ENCODE assay signal across 28 mouse cellular contexts in the genomic region with DNA sequence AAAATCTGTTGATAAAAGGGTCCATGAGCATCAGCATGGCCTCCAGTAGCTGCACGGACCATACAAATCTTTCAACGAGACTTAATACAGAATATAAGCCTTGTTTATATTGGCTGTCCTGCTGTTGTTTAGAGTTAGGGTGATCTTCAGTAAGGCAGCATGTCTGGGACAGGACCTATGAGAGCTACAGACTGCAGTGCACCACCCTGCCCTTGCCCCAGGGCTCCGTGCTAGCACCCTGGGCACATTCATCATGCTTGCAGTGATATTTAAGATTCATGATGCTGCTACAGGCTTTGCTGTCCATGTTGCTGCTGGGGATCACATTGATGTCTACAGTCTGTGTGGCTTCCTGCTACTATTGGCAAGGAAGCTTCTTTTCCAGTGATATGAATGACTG.
"Had no signal": no experiment of that assay in that cellular context is flagged by ENCODE, and none has a peak within 500 bp of the region (broad histone marks: within the 10 kb centered on the region; RNA-seq: fewer than 3 reads in every experiment).

No protein-coding gene starts in this region.

- DNase-seq: cerebellum, adult 18-20 months; cerebellum, adult 2 months; cerebellum, adult 8-10 months; cerebellum, adult 9-10 months; cerebellum, adult 9-11 months; cerebellum, postnatal 10 days; cerebellum, postnatal 14 days; cerebellum, postnatal 25 days; cerebellum, postnatal 36 days; embryo, embryonic 11 days; forebrain, postnatal 0 days; gastrocnemius, adult 2 months; gastrocnemius, postnatal 10 days; gastrocnemius, postnatal 14 days; gastrocnemius, postnatal 25 days; gastrocnemius, postnatal 36 days; heart, adult 11 months had no signal

- ATAC-seq: forebrain, embryonic 13.5 days; forebrain, embryonic 14.5 days; forebrain, embryonic 15.5 days; forebrain, embryonic 16.5 days; forebrain, postnatal 0 days had no signal

- H3K27me3 ChIP-seq: embryonic facial prominence, embryonic 12.5 days; embryonic facial prominence, embryonic 13.5 days; embryonic facial prominence, embryonic 15.5 days; forebrain, embryonic 12.5 days; forebrain, embryonic 13.5 days; forebrain, embryonic 15.5 days had no signal

- H3K36me3 ChIP-seq: embryonic facial prominence, embryonic 10.5 days; embryonic facial prominence, embryonic 12.5 days; embryonic facial prominence, embryonic 13.5 days; embryonic facial prominence, embryonic 15.5 days; forebrain, embryonic 10.5 days; forebrain, embryonic 12.5 days; forebrain, embryonic 15.5 days had no signal

- H3K4me2 ChIP-seq: embryonic facial prominence, embryonic 12.5 days; embryonic facial prominence, embryonic 13.5 days; embryonic facial prominence, embryonic 15.5 days; forebrain, embryonic 12.5 days; forebrain, embryonic 13.5 days; forebrain, embryonic 15.5 days had no signal

- H3K9ac ChIP-seq: embryonic facial prominence, embryonic 12.5 days; embryonic facial prominence, embryonic 13.5 days; embryonic facial prominence, embryonic 15.5 days; forebrain, embryonic 12.5 days; forebrain, embryonic 13.5 days; forebrain, embryonic 15.5 days; forebrain, postnatal 0 days had no signal

- H3K4me1 ChIP-seq: embryonic facial prominence, embryonic 10.5 days; embryonic facial prominence, embryonic 12.5 days; embryonic facial prominence, embryonic 15.5 days; forebrain, embryonic 10.5 days; forebrain, embryonic 12.5 days; forebrain, embryonic 13.5 days; forebrain, embryonic 15.5 days had no signal

- H3K9me3 ChIP-seq: embryonic facial prominence, embryonic 10.5 days; embryonic facial prominence, embryonic 12.5 days; embryonic facial prominence, embryonic 13.5 days; embryonic facial prominence, embryonic 15.5 days; forebrain, embryonic 10.5 days; forebrain, embryonic 12.5 days; forebrain, embryonic 13.5 days; forebrain, embryonic 15.5 days had no signal

- H3K4me3 ChIP-seq: embryonic facial prominence, embryonic 10.5 days; embryonic facial prominence, embryonic 12.5 days; embryonic facial prominence, embryonic 13.5 days; embryonic facial prominence, embryonic 15.5 days; erythroblast, embryonic 14.5 days; forebrain, embryonic 10.5 days; forebrain, embryonic 12.5 days; forebrain, embryonic 13.5 days; forebrain, embryonic 15.5 days; gastrocnemius, adult 2 months had no signal

- H3K27ac ChIP-seq: embryonic facial prominence, embryonic 10.5 days; embryonic facial prominence, embryonic 12.5 days; embryonic facial prominence, embryonic 13.5 days; embryonic facial prominence, embryonic 15.5 days; forebrain, embryonic 10.5 days; forebrain, embryonic 12.5 days; forebrain, embryonic 13.5 days; forebrain, embryonic 15.5 days; gastrocnemius, adult 2 months had no signal
